Mouse (Mus musculus) Patski (cell line): ENCODE data around the gene Hoxb8. TPM values are rescaled to one million over a fixed set of nuclear protein-coding genes. Genes with fewer than 3 reads are reported as not detected.

Source experiments
- ATAC-seq: fragments of 100-300 bp; one replicate; pipeline ENCODE4 v1.8.0; 2021
- CTCF ChIA-PET: fragments of 350-600 bp; sonication (Branson Sonifier 250); formaldehyde crosslinking; loops from one replicate; lab custom pipeline; 2022; ENCODE audit warnings: inconsistent platforms; lab: Charles Lee
- POLR2A ChIA-PET: fragments of 350-600 bp; sonication (Branson Sonifier 250); formaldehyde crosslinking; loops from one replicate; lab custom pipeline; 2022; ENCODE audit warnings: antibody characterized with exemption, inconsistent platforms; lab: Charles Lee
- DNase-seq: peaks from one replicate; pipeline ENCODE4 v3.0.0-alpha.2; 2011; ENCODE audit warnings: low read depth, low spot score
- H3K27me3 ChIP-seq: fragments of 371-371 bp; one replicate; pipeline ENCODE4 v1.5.1; 2021
- CTCF ChIP-seq: fragments of 100-300 bp; IDR thresholded peaks from one replicate; pipeline ENCODE4 v1.5.1; 2021
- in situ Hi-C: fragments of 300-500 bp; cut with MboI; formaldehyde crosslinking; loops from 3 replicates; pipeline ENCODE4 v1.11.1; 2018; ENCODE audit warnings: low pct_unique_long_range_greater_than_20kb, mixed read lengths
- polyA plus RNA-seq: library from polyadenylated mRNA; unstranded; gene quantifications from one replicate; pipeline ENCODE4 v1.2.3, GENCODE M21; 2021

Gene Hoxb8
- polyA plus RNA-seq, 1 experiment from 2014 or later = 118 TPM

DNA sequence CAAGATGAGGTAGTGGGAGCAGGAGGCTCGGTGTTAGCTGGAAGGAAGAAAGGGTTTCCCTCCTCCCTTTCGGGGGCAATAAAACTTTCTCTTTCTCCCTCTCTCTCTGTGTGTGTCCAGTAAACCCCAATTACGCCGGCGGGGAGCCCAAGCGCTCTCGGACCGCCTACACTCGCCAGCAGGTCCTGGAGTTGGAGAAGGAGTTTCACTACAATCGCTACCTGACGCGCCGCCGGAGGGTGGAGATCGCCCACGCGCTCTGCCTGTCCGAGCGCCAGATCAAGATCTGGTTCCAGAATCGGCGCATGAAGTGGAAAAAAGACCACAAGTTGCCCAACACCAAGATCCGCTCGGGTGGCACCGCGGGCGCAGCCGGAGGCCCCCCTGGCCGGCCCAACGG lies 38.2 kb downstream of the Hoxb8 start:
- ChIA-PET POLR2A (interaction anchor here (0.9 to 8.5 kb wide), 3 partner anchors 12 to 420 kb away, joined by 3 to 92 read pairs (median 28); partner anchors contain the start of gene Hoxb5), CTCF (no interaction called here)
- in situ Hi-C loops = no loop called here
- ATAC-seq (peak; percentile 4), DNase-seq (no peak)
- H3K27me3 ChIP-seq = no peaks in the 10 kb centered on the region
- no peak for TF ChIP-seq CTCF

DNA sequence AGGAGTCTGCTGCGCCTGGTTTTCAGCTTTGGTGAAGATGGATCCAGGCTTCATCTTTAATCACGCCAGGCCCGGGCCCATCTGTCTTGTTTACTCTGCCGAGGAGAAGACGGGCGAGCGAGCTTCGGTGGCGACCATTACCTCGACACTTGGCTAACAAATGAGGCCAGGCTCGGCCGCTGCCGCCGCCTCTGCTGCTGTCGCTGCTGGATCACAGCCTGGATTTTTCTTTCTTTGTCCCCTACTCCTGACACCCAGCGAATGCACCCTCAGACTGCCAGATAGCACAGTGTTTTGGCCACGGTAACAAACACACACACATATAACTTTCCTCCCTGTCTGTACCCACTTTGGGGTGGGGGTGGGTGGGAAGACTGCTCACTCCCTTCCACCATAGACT lies 39.0 kb downstream of the Hoxb8 start:
- ChIA-PET CTCF (interaction anchor here (0.9 kb wide), 1 partner anchor 11 kb away, joined by 3 read pairs; no protein-coding TSS in a partner anchor), POLR2A (interaction anchor here (0.7 to 8.5 kb wide), 5 partner anchors 13 to 419 kb away, joined by 3 to 92 read pairs (median 13); partner anchors contain the start of gene Hoxb5)
- in situ Hi-C loops = no loop called here
- DNase-seq = no peak
- ATAC-seq = no peak
- no peak for TF ChIP-seq CTCF
- no peaks in the 10 kb centered on the region for H3K27me3 ChIP-seq

GRCm38 (mm10) chr11:96321846-96322245 lies 40.1 kb downstream of the Hoxb8 start:
- no peak for ATAC-seq
- ChIA-PET CTCF (interaction anchor here (1.1 to 2.6 kb wide), 4 partner anchors 9 to 299 kb away, joined by 4 to 6 read pairs (median 4); no protein-coding TSS in a partner anchor), POLR2A (interaction anchor here (0.6 to 8.5 kb wide), 14 partner anchors 10 to 352 kb away, joined by 3 to 92 read pairs (median 5); partner anchors contain the start of genes Hoxb5 and Hoxb7)
- in situ Hi-C loops = no loop called here
- DNase-seq = no peak
- TF ChIP-seq CTCF = no peak
- no peaks in the 10 kb centered on the region for H3K27me3 ChIP-seq

DNA sequence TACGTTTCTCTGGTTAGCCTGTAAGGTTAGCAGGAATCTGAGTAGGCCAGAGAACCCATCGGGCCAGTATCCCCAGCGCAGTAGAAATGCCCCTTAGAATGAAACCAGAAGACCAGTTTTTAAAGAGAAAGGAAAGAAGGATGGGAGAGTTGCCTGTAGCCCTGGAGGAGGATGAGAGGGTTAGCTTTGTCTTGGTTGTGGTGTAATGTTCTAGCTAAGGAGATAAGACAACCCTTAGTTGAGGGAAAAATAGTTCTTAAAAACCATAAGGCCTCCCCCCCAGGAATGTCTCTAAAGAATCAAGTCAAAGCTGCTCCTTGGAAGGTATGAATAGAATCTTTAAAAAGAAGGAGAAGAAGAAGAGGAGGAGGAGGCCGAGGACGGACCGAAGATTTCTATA lies 41.0 kb downstream of the Hoxb8 start:
- no peak for TF ChIP-seq CTCF
- POLR2A ChIA-PET = interaction anchor here (0.5 to 8.5 kb wide), 11 partner anchors 9 to 62 kb away, joined by 3 to 92 read pairs (median 9); partner anchors contain the start of gene Hoxb5
- CTCF ChIA-PET = interaction anchor here (0.7 to 2.6 kb wide), 8 partner anchors 9 to 298 kb away, joined by 3 to 7 read pairs (median 4); no protein-coding TSS in a partner anchor
- H3K27me3 ChIP-seq = no peaks in the 10 kb centered on the region
- no peak for DNase-seq
- no peak for ATAC-seq
- in situ Hi-C loops = no loop called here

DNA sequence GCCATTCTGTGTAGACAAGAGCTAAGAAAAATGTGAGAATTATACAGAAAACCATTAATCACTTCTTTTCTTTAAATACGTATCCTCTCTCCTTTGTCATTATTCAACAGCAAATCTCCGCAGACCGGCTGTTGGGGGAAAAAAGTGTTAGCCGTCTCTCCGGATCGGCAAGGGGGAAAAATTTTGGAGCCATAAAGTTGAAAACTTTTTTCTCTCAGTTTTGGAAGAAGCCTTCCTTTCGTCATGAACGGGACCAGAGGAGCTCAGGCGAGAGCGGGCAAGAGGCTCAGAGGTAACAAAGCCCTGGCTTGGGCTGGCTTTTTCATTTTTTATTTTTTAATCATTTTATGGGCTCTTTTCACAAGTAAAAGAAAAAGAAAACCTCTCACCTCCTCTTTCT lies 41.4 kb downstream of the Hoxb8 start, which contains the start of gene Hoxb3:
Gene Hoxb3 (plus strand): TSS at position 173 of the 400 bp plus-strand sequence.
- DNase-seq = no peak
- in situ Hi-C loops = no loop called here
- ATAC-seq = no peak
- H3K27me3 ChIP-seq = no peaks in the 10 kb centered on the region
- POLR2A ChIA-PET = interaction anchor here (0.7 to 8.5 kb wide), 7 partner anchors 16 to 43 kb away, joined by 3 to 92 read pairs (median 9); partner anchors contain the start of gene Hoxb5
- CTCF ChIA-PET = interaction anchor here (0.7 to 2.6 kb wide), 7 partner anchors 10 to 298 kb away, joined by 3 to 7 read pairs (median 4); no protein-coding TSS in a partner anchor
- no peak for TF ChIP-seq CTCF

GRCm38 (mm10) chr11:96324125-96324524 lies 42.4 kb downstream of the Hoxb8 start:
- ATAC-seq (no peak), DNase-seq (no peak)
- H3K27me3 ChIP-seq = no peaks in the 10 kb centered on the region
- TF ChIP-seq CTCF = no peak
- ChIA-PET POLR2A (interaction anchor here (0.7 to 8.5 kb wide), 10 partner anchors 8 to 297 kb away, joined by 3 to 92 read pairs (median 4); partner anchors contain the start of genes Hoxb5 and Hoxb7), CTCF (interaction anchor here (1.7 kb wide), 1 partner anchor 17 kb away, joined by 9 read pairs; no protein-coding TSS in a partner anchor)
- in situ Hi-C loops = no loop called here

DNA sequence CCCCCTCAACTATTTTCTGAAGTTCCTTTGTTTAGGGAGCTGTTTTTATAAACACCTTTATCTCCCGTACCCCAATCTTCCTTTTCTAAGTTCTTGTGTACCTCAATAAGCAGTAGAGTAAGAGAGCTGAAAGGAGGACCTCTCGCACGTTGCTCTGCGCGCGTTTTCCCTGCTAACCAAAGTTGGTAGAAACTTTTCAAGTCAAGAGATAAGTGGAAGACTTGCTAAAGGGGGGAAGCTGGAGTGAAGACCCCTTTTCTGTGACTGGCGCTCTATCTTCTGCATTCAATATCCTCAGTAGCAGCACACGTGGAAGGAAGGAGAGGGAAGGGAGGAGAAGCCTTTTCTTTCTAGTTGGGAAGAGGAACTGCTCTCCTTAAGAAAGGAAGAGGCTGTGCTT lies 43.3 kb downstream of the Hoxb8 start:
- ChIA-PET CTCF (interaction anchor here (1.7 kb wide), 1 partner anchor 16 kb away, joined by 9 read pairs; no protein-coding TSS in a partner anchor), POLR2A (interaction anchor here (0.6 to 8.5 kb wide), 9 partner anchors 9 to 41 kb away, joined by 3 to 92 read pairs (median 5); partner anchors contain the start of genes Hoxb5 and Hoxb7)
- no peak for TF ChIP-seq CTCF
- in situ Hi-C loops = no loop called here
- DNase-seq (no peak), ATAC-seq (no peak)
- H3K27me3 ChIP-seq = no peaks in the 10 kb centered on the region

DNA sequence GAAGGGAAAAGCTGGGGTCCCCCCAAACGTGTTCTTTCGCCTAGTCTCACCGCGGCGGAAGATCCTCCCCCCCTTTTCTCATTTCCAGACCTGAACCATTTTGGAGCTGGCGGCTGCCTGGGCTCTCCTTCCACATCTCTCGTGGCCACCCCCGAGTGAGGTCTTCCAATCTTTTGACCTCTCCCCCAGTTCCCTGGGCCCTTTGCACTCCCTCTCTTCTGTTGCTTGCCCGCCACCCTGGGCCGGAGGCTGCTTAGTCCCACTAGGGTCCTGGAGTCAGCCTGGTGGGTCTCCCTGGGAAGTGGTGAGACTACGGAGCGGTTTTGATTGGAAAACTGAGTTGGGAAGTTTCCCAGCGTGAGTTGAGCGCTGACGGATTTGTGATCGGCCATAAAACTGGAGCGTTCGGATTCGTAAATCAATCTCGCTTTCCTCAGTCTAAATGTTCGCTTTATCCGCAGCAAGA lies 44.1 kb downstream of the Hoxb8 start:
- ATAC-seq = no peak
- TF ChIP-seq CTCF = no peak
- ChIA-PET POLR2A (interaction anchor here (4.3 to 8.5 kb wide), 2 partner anchors 16 to 18 kb away, joined by 15 to 92 read pairs; partner anchors contain the start of gene Hoxb5), CTCF (interaction anchor here (1.6 kb wide), 1 partner anchor 10 kb away, joined by 4 read pairs; no protein-coding TSS in a partner anchor)
- no peak for DNase-seq
- in situ Hi-C loops = no loop called here
- H3K27me3 ChIP-seq = no peaks in the 10 kb centered on the region

DNA sequence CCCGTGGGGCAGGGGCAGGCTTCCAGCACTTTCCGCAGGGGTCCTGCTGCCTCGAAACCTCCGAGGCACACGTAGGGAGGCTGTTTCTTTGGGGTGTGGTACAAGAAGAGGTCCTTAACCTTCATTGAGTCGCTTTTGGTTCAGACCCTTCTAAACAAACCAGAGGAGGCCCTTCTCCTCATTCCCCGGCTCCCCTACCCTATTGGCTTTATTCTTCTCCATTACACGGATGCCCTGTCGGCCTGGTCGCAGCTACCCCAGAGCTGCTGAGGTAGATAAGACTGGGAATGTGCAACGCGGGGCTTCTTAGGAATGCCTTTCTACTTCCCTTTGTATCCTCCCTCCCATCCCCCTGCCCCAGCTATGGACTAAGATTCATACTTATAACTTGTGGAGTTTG lies 45.0 kb downstream of the Hoxb8 start:
- DNase-seq (no peak), ATAC-seq (no peak)
- H3K27me3 ChIP-seq = no peaks in the 10 kb centered on the region
- in situ Hi-C loops = no loop called here
- no peak for TF ChIP-seq CTCF
- ChIA-PET CTCF (interaction anchor here (1.6 kb wide), 1 partner anchor 10 kb away, joined by 4 read pairs; no protein-coding TSS in a partner anchor), POLR2A (interaction anchor here (1.0 to 8.5 kb wide), 4 partner anchors 11 to 24 kb away, joined by 3 to 92 read pairs (median 11); partner anchors contain the start of gene Hoxb5)

DNA sequence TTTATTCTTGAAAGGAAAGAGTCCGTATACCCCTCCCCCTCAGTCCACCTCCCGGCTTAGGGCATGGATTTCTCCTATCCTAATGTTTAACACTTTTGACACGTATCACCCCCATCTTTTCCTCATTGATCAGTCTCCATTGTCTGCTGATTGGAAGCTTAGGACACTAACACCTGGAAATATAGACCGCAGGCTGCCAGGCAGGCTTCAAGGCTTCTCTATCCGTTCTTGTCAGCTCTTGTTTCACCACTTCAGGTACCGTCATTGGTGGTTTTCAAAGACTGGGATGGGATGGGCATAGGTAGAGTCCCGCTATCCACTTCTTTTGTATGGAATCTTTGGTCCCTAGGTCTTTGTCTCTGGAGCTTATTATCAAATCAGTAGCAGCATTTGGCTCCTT lies 45.4 kb downstream of the Hoxb8 start:
- TF ChIP-seq CTCF = no peak
- in situ Hi-C loops = no loop called here
- no peak for DNase-seq
- POLR2A ChIA-PET = interaction anchor here (1.0 to 8.5 kb wide), 4 partner anchors 11 to 24 kb away, joined by 3 to 92 read pairs (median 11); partner anchors contain the start of gene Hoxb5
- H3K27me3 ChIP-seq = no peaks in the 10 kb centered on the region
- peak; percentile 10 for ATAC-seq
- CTCF ChIA-PET = interaction anchor here (1.6 kb wide), 1 partner anchor 9 kb away, joined by 4 read pairs; no protein-coding TSS in a partner anchor
